Mouse (Mus musculus) MEL (cell line): ENCODE data around the gene Slc38a2.

Experiments
- CTCF ChIP-seq, 3 experiments: IDR thresholded peaks in 2 of 3; conservative IDR thresholded peaks in 1 of 3; 2 replicates each; pipeline ENCODE4 v1.5.1; 2011 to 2012; ENCODE audit warnings: low read length in 3 of 3, low read depth in 2 of 3, mild to moderate bottlenecking in 2 of 3, improper control_type of control experiment in 1 of 3, inconsistent platforms in 1 of 3, mixed read lengths in 1 of 3, moderate library complexity in 1 of 3; ENCODE audit not compliant: control insufficient read depth in 1 of 3, insufficient read depth in 1 of 3, poor library complexity in 1 of 3, severe bottlenecking in 1 of 3
- EP300 ChIP-seq, 2 experiments: IDR thresholded peaks; 2 replicates each; pipeline ENCODE4 v1.6.1; 2011; ENCODE audit warnings: improper control_type of control experiment in 2 of 2, low read length in 2 of 2, low read depth in 1 of 2, mild to moderate bottlenecking in 1 of 2
- ETS1 ChIP-seq: IDR thresholded peaks from 2 replicates; pipeline ENCODE4 v1.6.1; 2012; ENCODE audit warnings: low read depth, mild to moderate bottlenecking, inconsistent platforms, low read length, improper control_type of control experiment, moderate library complexity
- GABPA ChIP-seq: IDR thresholded peaks from 2 replicates; pipeline ENCODE4 v1.6.1; 2012; ENCODE audit warnings: low read depth, mild to moderate bottlenecking, inconsistent platforms, low read length, improper control_type of control experiment, moderate library complexity
- GATA1 ChIP-seq: IDR thresholded peaks from 2 replicates; pipeline ENCODE4 v1.6.1; 2011; ENCODE audit warnings: low read depth, low read length, improper control_type of control experiment
- JUND ChIP-seq: IDR thresholded peaks from 2 replicates; pipeline ENCODE4 v1.6.1; 2011; ENCODE audit warnings: low read depth, mild to moderate bottlenecking, improper control_type of control experiment, low read length
- MAZ ChIP-seq: IDR thresholded peaks from 2 replicates; pipeline ENCODE4 v1.6.1; 2012; ENCODE audit warnings: low read depth, mild to moderate bottlenecking, inconsistent platforms, low read length, improper control_type of control experiment
- MEF2A ChIP-seq: IDR thresholded peaks from 2 replicates; pipeline ENCODE4 v1.6.1; 2014; ENCODE audit warnings: low read depth, mild to moderate bottlenecking, inconsistent platforms, low read length, improper control_type of control experiment; ENCODE audit not compliant: poor library complexity, insufficient replicate concordance, severe bottlenecking; ENCODE audit errors: extremely low read depth
- POLR2A ChIP-seq, 2 experiments: IDR thresholded peaks; 2 replicates each; pipeline ENCODE4 v1.6.1; 2011 to 2012; ENCODE audit warnings: low read length in 2 of 2, mild to moderate bottlenecking in 2 of 2, control low read depth in 1 of 2, improper control_type of control experiment in 1 of 2, low read depth in 1 of 2, moderate library complexity in 1 of 2; ENCODE audit not compliant: control insufficient read depth in 1 of 2, insufficient read depth in 1 of 2, poor library complexity in 1 of 2
- SIN3A ChIP-seq: IDR thresholded peaks from 2 replicates; pipeline ENCODE4 v1.6.1; 2012; ENCODE audit warnings: low read length, improper control_type of control experiment, inconsistent platforms
- TAL1 ChIP-seq: IDR thresholded peaks from 2 replicates; pipeline ENCODE4 v1.6.1; 2012; ENCODE audit warnings: mild to moderate bottlenecking, inconsistent platforms, low read length, moderate library complexity, mixed read lengths
- ZNF384 ChIP-seq: IDR thresholded peaks from 2 replicates; pipeline ENCODE4 v1.6.1; 2012; ENCODE audit warnings: low read depth, mild to moderate bottlenecking, inconsistent platforms, low read length, improper control_type of control experiment

DNA sequence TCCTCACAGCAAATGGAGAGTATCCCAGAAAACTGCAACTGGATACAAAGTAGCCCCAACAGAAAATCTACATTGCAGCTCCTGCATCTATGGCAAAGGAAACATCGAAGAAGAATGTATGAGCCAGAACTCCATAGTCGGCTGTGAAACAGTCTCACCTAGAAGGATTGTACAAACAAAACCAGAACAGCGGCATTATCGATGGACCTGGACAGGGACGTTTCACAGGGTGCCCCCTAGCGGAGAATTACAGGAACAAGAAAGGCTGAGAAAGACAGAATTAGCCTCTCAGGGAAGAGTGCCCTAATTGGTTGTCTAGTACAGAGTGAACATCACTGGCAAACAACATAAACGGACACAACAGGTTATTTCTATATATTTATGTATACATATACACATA lies 32.9 kb downstream of the Slc38a2 start:
- no peak for TF ChIP-seq ETS1
- no peak for TF ChIP-seq ZNF384
- peak; percentile 88 to 96 (median 95) for TF ChIP-seq CTCF (IDR thresholded peaks at IDR 0.05 in 2 of 3, conservative IDR thresholded peaks at IDR 0.05 in 1 of 3; ENCODE audit: control insufficient read depth in 1 of 3, insufficient read depth in 1 of 3, low read depth in 2 of 3, low read length in 3 of 3, poor library complexity in 1 of 3, severe bottlenecking in 1 of 3)
- TF ChIP-seq MEF2A = no peak
- no peak for TF ChIP-seq JUND
- TF ChIP-seq EP300 (IDR thresholded peaks at IDR 0.05; ENCODE audit: low read depth in 1 of 2, low read length in 2 of 2) = no peak
- no peak for TF ChIP-seq TAL1
- peak; percentile 51; the same call in 1 of the 2 replicates for TF ChIP-seq SIN3A
- no peak for TF ChIP-seq GABPA
- TF ChIP-seq GATA1 = peak; percentile 48; the same call in 1 of the 2 replicates
- no peak for TF ChIP-seq POLR2A (IDR thresholded peaks at IDR 0.05; ENCODE audit: control insufficient read depth in 1 of 2, insufficient read depth in 1 of 2, low read depth in 1 of 2, low read length in 2 of 2, poor library complexity in 1 of 2)
- TF ChIP-seq MAZ = peak; percentile 67; the same call in 1 of the 2 replicates
